Mouse (Mus musculus) E14TG2a.4 (cell line): ENCODE results near the gene Pycr1.

ENCODE experiments used
- H3K27me3 ChIP-seq: 2 replicates; pipeline ENCODE4 v1.6.1; 2014; ENCODE audit warnings: low read length, control low read depth; ENCODE audit not compliant: insufficient read depth
- H3K36me3 ChIP-seq: 2 replicates; pipeline ENCODE4 v1.6.1; 2014; ENCODE audit warnings: low read length, control low read depth; ENCODE audit not compliant: insufficient read depth
- H3K4me1 ChIP-seq: replicated peaks from 2 replicates; pipeline ENCODE4 v1.6.1; 2014; ENCODE audit warnings: low read depth, low read length, control low read depth
- H3K4me3 ChIP-seq: replicated peaks from 2 replicates; pipeline ENCODE4 v1.5.1; 2014; ENCODE audit warnings: mild to moderate bottlenecking, low read length
- H3K9me3 ChIP-seq: 2 replicates; pipeline ENCODE4 v1.6.1; 2014; ENCODE audit warnings: low read length, control low read depth
- CTCF ChIP-seq: conservative IDR thresholded peaks from 2 replicates; pipeline ENCODE4 v1.5.1; 2014; ENCODE audit warnings: low read length
- NANOG ChIP-seq: IDR thresholded peaks from 2 replicates; pipeline ENCODE4 v1.6.1; 2014; ENCODE audit warnings: borderline replicate concordance, low read length, mixed read lengths
- POU5F1 ChIP-seq: IDR thresholded peaks from 2 replicates; pipeline ENCODE4 v1.6.1; 2014; ENCODE audit warnings: low read length, borderline replicate concordance

The Pycr1 gene

GRCm38 (mm10) chr11:120597240-120598235, 46.0 kb downstream of the Pycr1 start:
- H3K4me3 ChIP-seq, result peak overlapping the region; percentile 96
- H3K27me3 ChIP-seq, result no peaks in the 10 kb centered on the region
- no peak for TF ChIP-seq POU5F1
- TF ChIP-seq CTCF, result no peak
- no peak for TF ChIP-seq NANOG
- peaks cover 82% of the 10 kb centered on the region for H3K36me3 ChIP-seq
- H3K4me1 ChIP-seq, result peaks cover 61% of the 10 kb centered on the region
- H3K9me3 ChIP-seq, result no peaks in the 10 kb centered on the region

- H3K36me3 ChIP-seq, result peaks cover 87% of the 10 kb centered on the region
- H3K9me3 ChIP-seq, result no peaks in the 10 kb centered on the region
- no peak overlapping the region for H3K4me3 ChIP-seq
- TF ChIP-seq POU5F1 (no peak), NANOG (no peak), CTCF (no peak)
- peaks cover 6% of the 10 kb centered on the region for H3K4me1 ChIP-seq
- H3K27me3 ChIP-seq, result no peaks in the 10 kb centered on the region
Measured at GRCm38 (mm10) chr11:120588531-120588930, 55.0 kb downstream of the Pycr1 start.
